Mouse (Mus musculus): ENCODE data around the gene Wbp1l. TPM values are rescaled to one million over a fixed set of nuclear protein-coding genes. Genes with fewer than 3 reads are reported as not detected.

Gene Wbp1l
- polyA plus RNA-seq, 1 experiment from 2014 or later, result 53.4 TPM

- Histone ChIP-seq H3K27me3 (no peaks in the 10 kb centered on the region), H3K4me3 (no peak overlapping the region), H3K4me2 (no peak overlapping the region), H3K36me3 (peaks cover 6% of the 10 kb centered on the region; the same call in 1 of the 2 replicates), H3K9me3 (no peaks in the 10 kb centered on the region), H3K27ac (peak overlapping the region; percentile 77), H3K9ac (no peak overlapping the region), H3K4me1 (peaks cover 74% of the 10 kb centered on the region)
- 34% methylated on average over 14 of the region's 14 CpGs for WGBS
- ATAC-seq (ENCODE audit: insufficient number of reproducible peaks, low FRiP score, low TSS enrichment, low read depth), result no peak
Observed at GRCm38 (mm10) chr19:46639496-46639895, 40.6 kb downstream of the Wbp1l start.

GRCm38 (mm10) chr19:46640780-46641179, 41.9 kb downstream of the Wbp1l start:
- Histone ChIP-seq H3K9ac (no peak overlapping the region), H3K27me3 (no peaks in the 10 kb centered on the region), H3K4me2 (no peak overlapping the region), H3K36me3 (peaks cover 9% of the 10 kb centered on the region; the same call in 1 of the 2 replicates), H3K4me1 (peaks cover 83% of the 10 kb centered on the region), H3K9me3 (no peaks in the 10 kb centered on the region), H3K4me3 (no peak overlapping the region), H3K27ac (peak overlapping the region; percentile 87)
- no peak for ATAC-seq (ENCODE audit: insufficient number of reproducible peaks, low FRiP score, low TSS enrichment, low read depth)
- 82% methylated on average over 8 of the region's 8 CpGs for WGBS

GRCm38 (mm10) chr19:46641420-46642085, 42.7 kb downstream of the Wbp1l start:
- Histone ChIP-seq H3K27ac (peak overlapping the region; percentile 87), H3K4me1 (peaks cover 84% of the 10 kb centered on the region), H3K36me3 (peaks cover 9% of the 10 kb centered on the region; the same call in 1 of the 2 replicates), H3K9me3 (no peaks in the 10 kb centered on the region), H3K4me2 (peak overlapping the region; percentile 22; the same call in 1 of the 2 replicates), H3K9ac (no peak overlapping the region), H3K27me3 (no peaks in the 10 kb centered on the region), H3K4me3 (no peak overlapping the region)
- ATAC-seq (ENCODE audit: insufficient number of reproducible peaks, low FRiP score, low TSS enrichment, low read depth), result no peak
- 37% methylated on average over 19 of the region's 19 CpGs for WGBS

GRCm38 (mm10) chr19:46642136-46642753, 43.4 kb downstream of the Wbp1l start:
- H3K4me1 ChIP-seq, result peaks cover 88% of the 10 kb centered on the region
- peak overlapping the region; percentile 22 for H3K4me2 ChIP-seq
- 42% methylated on average over 22 of the region's 22 CpGs for WGBS
- ATAC-seq (ENCODE audit: insufficient number of reproducible peaks, low FRiP score, low TSS enrichment, low read depth), result no peak
- H3K9me3 ChIP-seq, result no peaks in the 10 kb centered on the region
- no peak overlapping the region for H3K4me3 ChIP-seq
- H3K27me3 ChIP-seq, result no peaks in the 10 kb centered on the region
- H3K27ac ChIP-seq, result peak overlapping the region; percentile 87
- H3K9ac ChIP-seq, result 0 out of 2 replicates have a peak overlapping the region, but pooled peaks have one; percentile 7
- H3K36me3 ChIP-seq, result peaks cover 9% of the 10 kb centered on the region; the same call in 1 of the 2 replicates

- Histone ChIP-seq H3K36me3 (peaks cover 5% of the 10 kb centered on the region; the same call in 1 of the 2 replicates), H3K4me3 (no peak overlapping the region), H3K9me3 (no peaks in the 10 kb centered on the region), H3K27ac (peak overlapping the region; percentile 87; the same call in 1 of the 2 replicates), H3K27me3 (no peaks in the 10 kb centered on the region), H3K9ac (no peak overlapping the region), H3K4me1 (peaks cover 92% of the 10 kb centered on the region), H3K4me2 (no peak overlapping the region)
- ATAC-seq (ENCODE audit: insufficient number of reproducible peaks, low FRiP score, low TSS enrichment, low read depth), result no peak
- 59% methylated on average over 5 of the region's 5 CpGs for WGBS
Observed at GRCm38 (mm10) chr19:46643236-46643635, 44.4 kb downstream of the Wbp1l start.

GRCm38 (mm10) chr19:46644343-46644792, 45.5 kb downstream of the Wbp1l start:
- no peak overlapping the region for H3K9ac ChIP-seq

GRCm38 (mm10) chr19:46644793-46645602, 46.1 kb downstream of the Wbp1l start:
- Histone ChIP-seq H3K27me3 (no peaks in the 10 kb centered on the region), H3K4me1 (peaks cover 84% of the 10 kb centered on the region), H3K9me3 (no peaks in the 10 kb centered on the region), H3K4me2 (0 out of 2 replicates have a peak overlapping the region, but pooled peaks have one; percentile 7), H3K27ac (peak overlapping the region; percentile 82), H3K9ac (no peak overlapping the region), H3K36me3 (peaks cover 5% of the 10 kb centered on the region; the same call in 1 of the 2 replicates), H3K4me3 (no peak overlapping the region)
- 41% methylated on average over 12 of the region's 12 CpGs for WGBS
- ATAC-seq (ENCODE audit: insufficient number of reproducible peaks, low FRiP score, low TSS enrichment, low read depth), result peak; percentile 23; the same call in 1 of the 2 replicates

More at GRCm38 (mm10) chr19:46644343-46644792, 45.5 kb downstream of the Wbp1l start:
- Histone ChIP-seq H3K27ac (peak overlapping the region; percentile 82), H3K4me3 (no peak overlapping the region), H3K4me1 (peaks cover 87% of the 10 kb centered on the region), H3K36me3 (peaks cover 5% of the 10 kb centered on the region; the same call in 1 of the 2 replicates), H3K9me3 (no peaks in the 10 kb centered on the region), H3K4me2 (no peak overlapping the region), H3K27me3 (no peaks in the 10 kb centered on the region)
- no peak for ATAC-seq (ENCODE audit: insufficient number of reproducible peaks, low FRiP score, low TSS enrichment, low read depth)
- WGBS, result 75% methylated on average over 10 of the region's 10 CpGs

- peaks cover 76% of the 10 kb centered on the region for H3K4me1 ChIP-seq
- H3K27me3 ChIP-seq, result no peaks in the 10 kb centered on the region
- no peak overlapping the region for H3K9ac ChIP-seq
- no peak overlapping the region for H3K4me2 ChIP-seq
- H3K9me3 ChIP-seq, result no peaks in the 10 kb centered on the region
- H3K4me3 ChIP-seq, result no peak overlapping the region
- WGBS, result 56% methylated on average over 12 of the region's 12 CpGs
- no peak for ATAC-seq (ENCODE audit: insufficient number of reproducible peaks, low FRiP score, low TSS enrichment, low read depth)
- peaks cover 5% of the 10 kb centered on the region; the same call in 1 of the 2 replicates for H3K36me3 ChIP-seq
- peak overlapping the region; percentile 82 for H3K27ac ChIP-seq
Observed at GRCm38 (mm10) chr19:46646041-46646481, 47.2 kb downstream of the Wbp1l start.

- WGBS, result 51% methylated on average over 3 of the region's 3 CpGs
- no peaks in the 10 kb centered on the region for H3K9me3 ChIP-seq
- no peak overlapping the region for H3K4me3 ChIP-seq
- ATAC-seq (ENCODE audit: insufficient number of reproducible peaks, low FRiP score, low TSS enrichment, low read depth), result no peak
- H3K4me2 ChIP-seq, result no peak overlapping the region
- H3K4me1 ChIP-seq, result peaks cover 64% of the 10 kb centered on the region
- no peak overlapping the region for H3K9ac ChIP-seq
- H3K27ac ChIP-seq, result no peak overlapping the region
- peaks cover 12% of the 10 kb centered on the region for H3K36me3 ChIP-seq
- H3K27me3 ChIP-seq, result no peaks in the 10 kb centered on the region
Observed at GRCm38 (mm10) chr19:46647254-46647653, 48.4 kb downstream of the Wbp1l start.

GRCm38 (mm10) chr19:46647850-46648249, 49.0 kb downstream of the Wbp1l start:
- Histone ChIP-seq H3K9ac (no peak overlapping the region), H3K4me3 (no peak overlapping the region), H3K27ac (no peak overlapping the region), H3K27me3 (no peaks in the 10 kb centered on the region), H3K36me3 (peaks cover 15% of the 10 kb centered on the region), H3K9me3 (no peaks in the 10 kb centered on the region), H3K4me2 (no peak overlapping the region), H3K4me1 (peaks cover 58% of the 10 kb centered on the region)
- ATAC-seq (ENCODE audit: insufficient number of reproducible peaks, low FRiP score, low TSS enrichment, low read depth), result no peak
- WGBS, result 79% methylated on average over 8 of the region's 8 CpGs

- Histone ChIP-seq H3K36me3 (peaks cover 23% of the 10 kb centered on the region), H3K27ac (no peak overlapping the region), H3K4me1 (peaks cover 51% of the 10 kb centered on the region), H3K9me3 (no peaks in the 10 kb centered on the region), H3K9ac (no peak overlapping the region), H3K4me2 (no peak overlapping the region), H3K27me3 (no peaks in the 10 kb centered on the region), H3K4me3 (no peak overlapping the region)
- ATAC-seq (ENCODE audit: insufficient number of reproducible peaks, low FRiP score, low TSS enrichment, low read depth), result no peak
- 93% methylated on average over 14 of the region's 14 CpGs for WGBS
Observed at GRCm38 (mm10) chr19:46648565-46648964, 49.7 kb downstream of the Wbp1l start.
